Mouse (Mus musculus) small intestine, adult 2 months (tissue): Measurements from ENCODE around the gene Dst.

ENCODE experiments used
- CTCF ChIP-seq: fragments of 200-500 bp; IDR thresholded peaks from 2 replicates; pipeline ENCODE4 v1.5.1; 2012; ENCODE audit warnings: low read depth, mild to moderate bottlenecking, control low read depth, inconsistent platforms, low read length, moderate library complexity, mixed read lengths; ENCODE audit not compliant: insufficient replicate concordance, insufficient read length; ENCODE audit errors: extremely low read depth
- POLR2A ChIP-seq: fragments of 200-500 bp; IDR thresholded peaks from 2 replicates; pipeline ENCODE4 v1.6.1; 2012; ENCODE audit warnings: low read depth, mild to moderate bottlenecking, control low read depth, inconsistent platforms, low read length, moderate library complexity

DNA sequence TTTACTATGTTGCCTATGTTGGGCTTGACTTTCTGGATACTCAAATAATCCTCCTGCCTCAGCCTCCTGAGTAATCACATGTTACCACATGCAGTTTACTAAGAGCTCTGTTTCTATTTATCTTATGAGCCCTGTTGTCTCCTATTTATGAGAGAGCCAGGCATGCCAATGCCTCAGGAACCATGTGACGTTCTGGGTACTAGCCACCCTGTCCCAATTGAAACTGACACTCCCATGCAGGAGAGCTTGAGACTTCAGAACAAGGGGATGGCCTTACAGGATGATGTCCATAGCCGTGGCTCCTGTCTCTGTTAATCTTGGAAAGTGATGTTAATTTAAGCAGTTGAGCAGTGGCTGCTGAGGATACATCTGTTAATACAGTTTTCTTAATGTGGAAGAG lies 220.8 kb downstream of the Dst start:
- no peak for TF ChIP-seq CTCF
- no peak for TF ChIP-seq POLR2A
